Mouse (Mus musculus): ENCODE measurements around the gene Nrn1l. TPM values are rescaled to one million over a fixed set of nuclear protein-coding genes. Genes with fewer than 3 reads are reported as not detected.

Nrn1l gene
- not detected in 2 replicates for polyA plus RNA-seq (2012; ENCODE audit: insufficient read depth, insufficient read length, missing spikeins)

DNA sequence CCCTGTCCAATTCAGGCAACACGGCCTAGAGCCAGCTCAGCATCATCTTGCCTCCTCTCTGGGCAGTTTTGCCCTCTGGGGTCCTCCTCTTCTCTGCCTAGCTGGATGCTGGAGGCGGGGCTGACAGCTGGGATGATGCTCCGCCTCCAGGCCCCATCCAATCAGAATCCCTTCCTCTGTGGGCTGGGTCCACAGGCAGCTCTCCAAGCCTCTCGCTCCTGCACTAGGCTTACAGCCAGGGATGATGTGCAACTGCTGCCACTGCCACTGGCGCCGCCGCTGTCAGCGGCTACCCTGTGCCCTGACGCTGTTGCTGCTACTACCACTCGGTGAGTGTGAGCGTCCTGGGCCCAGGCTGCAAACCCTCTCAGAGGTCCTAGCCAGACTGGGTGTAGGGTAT is at the start of gene Nrn1l:
Gene Nrn1l (plus strand): TSS at position 229 of the 400 bp plus-strand sequence.
- TF ChIP-seq CTCF (IDR thresholded peaks at IDR 0.05; ENCODE audit: low read depth, low read length) (no peak), POLR2A (IDR thresholded peaks at IDR 0.05; ENCODE audit: borderline replicate concordance, low read depth, low read length) (no peak)
- no peak within 1 kb of the TSS for H3K4me3 ChIP-seq (ENCODE audit: insufficient read depth, low read length)
- no peaks in the 10 kb centered on the region for H3K4me1 ChIP-seq (ENCODE audit: control insufficient read depth, insufficient read depth, low read length)
- H3K27ac ChIP-seq (ENCODE audit: insufficient read depth, low read depth, low read length), result no peak within 1 kb of the TSS

GRCm38 (mm10) chr8:105846678-105847077 is 46.7 kb upstream of the Nrn1l start:
- no peak overlapping the region for H3K4me3 ChIP-seq (ENCODE audit: insufficient read depth, low read length)
- no peak for TF ChIP-seq POLR2A (IDR thresholded peaks at IDR 0.05; ENCODE audit: borderline replicate concordance, low read depth, low read length)
- TF ChIP-seq CTCF (IDR thresholded peaks at IDR 0.05; ENCODE audit: low read depth, low read length), result no peak
- no peak overlapping the region for H3K27ac ChIP-seq (ENCODE audit: insufficient read depth, low read depth, low read length)
- H3K4me1 ChIP-seq (ENCODE audit: control insufficient read depth, insufficient read depth, low read length), result peaks cover 6% of the 10 kb centered on the region

GRCm38 (mm10) chr8:105850014-105850413 is 43.4 kb upstream of the Nrn1l start:
- peaks cover 8% of the 10 kb centered on the region for H3K4me1 ChIP-seq (ENCODE audit: control insufficient read depth, insufficient read depth, low read length)
- H3K4me3 ChIP-seq (ENCODE audit: insufficient read depth, low read length), result no peak overlapping the region
- no peak overlapping the region for H3K27ac ChIP-seq (ENCODE audit: insufficient read depth, low read depth, low read length)

GRCm38 (mm10) chr8:105850611-105851010 is 42.8 kb upstream of the Nrn1l start:
- no peak for TF ChIP-seq CTCF (IDR thresholded peaks at IDR 0.05; ENCODE audit: low read depth, low read length)
- TF ChIP-seq POLR2A (IDR thresholded peaks at IDR 0.05; ENCODE audit: borderline replicate concordance, low read depth, low read length), result no peak
- H3K27ac ChIP-seq (ENCODE audit: insufficient read depth, low read depth, low read length), result no peak overlapping the region
- H3K4me1 ChIP-seq (ENCODE audit: control insufficient read depth, insufficient read depth, low read length), result peaks cover 8% of the 10 kb centered on the region
- peak overlapping the region; percentile 14; the same call in 1 of the 2 replicates for H3K4me3 ChIP-seq (ENCODE audit: insufficient read depth, low read length)

More at GRCm38 (mm10) chr8:105850014-105850413, 43.4 kb upstream of the Nrn1l start:
- TF ChIP-seq POLR2A (IDR thresholded peaks at IDR 0.05; ENCODE audit: borderline replicate concordance, low read depth, low read length), result no peak

- Histone ChIP-seq H3K4me3 (ENCODE audit: insufficient read depth, low read length) (peak overlapping the region; percentile 99), H3K27ac (ENCODE audit: insufficient read depth, low read depth, low read length) (peak overlapping the region; percentile 41), H3K4me1 (ENCODE audit: control insufficient read depth, insufficient read depth, low read length) (peaks cover 10% of the 10 kb centered on the region)
- TF ChIP-seq CTCF (IDR thresholded peaks at IDR 0.05; ENCODE audit: low read depth, low read length) (no peak), POLR2A (IDR thresholded peaks at IDR 0.05; ENCODE audit: borderline replicate concordance, low read depth, low read length) (peak; percentile 80; the same call in 1 of the 2 replicates)
Observed at GRCm38 (mm10) chr8:105851651-105852143, 41.7 kb upstream of the Nrn1l start.

GRCm38 (mm10) chr8:105852146-105852729 is 41.1 kb upstream of the Nrn1l start:
- H3K4me1 ChIP-seq (ENCODE audit: control insufficient read depth, insufficient read depth, low read length), result peaks cover 13% of the 10 kb centered on the region
- H3K4me3 ChIP-seq (ENCODE audit: insufficient read depth, low read length), result no peak overlapping the region
- no peak for TF ChIP-seq CTCF (IDR thresholded peaks at IDR 0.05; ENCODE audit: low read depth, low read length)
- no peak for TF ChIP-seq POLR2A (IDR thresholded peaks at IDR 0.05; ENCODE audit: borderline replicate concordance, low read depth, low read length)
- H3K27ac ChIP-seq (ENCODE audit: insufficient read depth, low read depth, low read length), result no peak overlapping the region

DNA sequence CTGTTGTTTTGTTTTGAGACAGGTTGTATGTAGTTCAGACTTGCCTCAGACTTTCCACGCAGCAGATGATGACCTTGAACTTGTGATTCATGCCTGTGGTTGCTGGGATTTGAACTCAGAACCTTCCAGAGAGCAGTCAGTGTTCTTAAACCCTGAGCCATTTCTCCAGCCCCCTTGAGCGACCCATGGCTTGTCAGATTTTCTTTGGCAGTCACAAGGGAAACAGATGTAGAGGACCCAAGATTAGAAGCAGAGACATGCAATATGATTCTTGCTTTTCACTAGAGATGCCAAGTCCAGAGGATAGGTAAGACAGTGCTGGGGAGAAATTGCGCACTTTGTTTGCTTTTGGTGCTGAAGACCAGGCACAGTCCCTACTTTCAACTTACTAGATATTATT is 40.2 kb upstream of the Nrn1l start, which contains the start of gene Cenpt:
Gene Cenpt (minus strand): TSS at position 101 of the 400 bp plus-strand sequence.
- H3K4me3 ChIP-seq (ENCODE audit: insufficient read depth, low read length), result no peak within 1 kb of the TSS

DNA sequence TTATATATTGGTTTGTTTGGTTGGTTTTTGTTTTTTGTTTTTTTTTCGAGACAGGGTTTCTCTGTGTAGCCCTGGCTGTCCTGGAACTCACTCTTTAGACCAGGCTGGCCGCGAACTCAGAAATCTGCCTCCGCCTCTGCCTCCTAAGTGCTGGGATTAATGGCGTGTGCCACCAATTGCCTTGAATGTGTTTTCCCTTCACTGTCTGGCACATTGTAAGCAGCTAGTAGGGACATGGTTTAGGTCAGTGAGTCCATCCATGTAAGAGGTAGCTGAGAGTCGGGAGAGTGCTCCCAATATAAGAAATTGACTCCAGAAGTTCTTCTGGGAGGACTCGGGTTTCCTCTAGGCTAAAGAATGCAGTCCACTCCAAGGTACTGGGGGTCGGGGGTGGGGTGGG is 39.1 kb upstream of the Nrn1l start:
- Histone ChIP-seq H3K4me1 (ENCODE audit: control insufficient read depth, insufficient read depth, low read length) (peaks cover 28% of the 10 kb centered on the region), H3K27ac (ENCODE audit: insufficient read depth, low read depth, low read length) (no peak overlapping the region), H3K4me3 (ENCODE audit: insufficient read depth, low read length) (no peak overlapping the region)
- TF ChIP-seq POLR2A (IDR thresholded peaks at IDR 0.05; ENCODE audit: borderline replicate concordance, low read depth, low read length) (no peak), CTCF (IDR thresholded peaks at IDR 0.05; ENCODE audit: low read depth, low read length) (no peak)

More for the DNA sequence above, 40.2 kb upstream of the Nrn1l start, which contains the start of gene Cenpt:
- TF ChIP-seq POLR2A (IDR thresholded peaks at IDR 0.05; ENCODE audit: borderline replicate concordance, low read depth, low read length), result no peak
- no peak for TF ChIP-seq CTCF (IDR thresholded peaks at IDR 0.05; ENCODE audit: low read depth, low read length)
- H3K27ac ChIP-seq (ENCODE audit: insufficient read depth, low read depth, low read length), result no peak within 1 kb of the TSS
- H3K4me1 ChIP-seq (ENCODE audit: control insufficient read depth, insufficient read depth, low read length), result peaks cover 20% of the 10 kb centered on the region

GRCm38 (mm10) chr8:105854715-105855216 is 38.6 kb upstream of the Nrn1l start, which contains the start of gene Thap11:
Gene Thap11, plus strand, starts transcription at chr8:105855132.
- TF ChIP-seq POLR2A (IDR thresholded peaks at IDR 0.05; ENCODE audit: borderline replicate concordance, low read depth, low read length) (no peak), CTCF (IDR thresholded peaks at IDR 0.05; ENCODE audit: low read depth, low read length) (peak; percentile 51; the same call in 1 of the 2 replicates)
- Histone ChIP-seq H3K4me3 (ENCODE audit: insufficient read depth, low read length) (peak within 1 kb of the TSS; percentile 89), H3K4me1 (ENCODE audit: control insufficient read depth, insufficient read depth, low read length) (peaks cover 33% of the 10 kb centered on the region), H3K27ac (ENCODE audit: insufficient read depth, low read depth, low read length) (peak within 1 kb of the TSS; percentile 74)
